Mouse (Mus musculus) embryonic facial prominence, embryonic 14.5 days (tissue): ENCODE results near the gene Mapk3. TPM values are rescaled to one million over a fixed set of nuclear protein-coding genes. Genes with fewer than 3 reads are reported as not detected.
A peak's percentile ranks its signal among the peaks of the same experiment; 100 is the strongest.

Experiments
- ATAC-seq: fragments of 200-750 bp; cut with Nextera tagmentation; 2 replicates; pipeline ENCODE4 v1.8.0; 2017; ENCODE audit warnings: low read depth, moderate number of reproducible peaks, moderate TSS enrichment
- DNase-seq: peaks from one replicate; pipeline ENCODE4 v3.0.0-alpha.2; 2015; ENCODE audit warnings: low spot score
- H3K27ac ChIP-seq: fragments of 300-500 bp; sonication (generic); replicated peaks from 2 replicates; pipeline ENCODE4 v1.5.1; 2014; ENCODE audit warnings: low read depth, mild to moderate bottlenecking, low read length, moderate library complexity
- H3K27me3 ChIP-seq: fragments of 300-500 bp; sonication (generic); replicated peaks from 2 replicates; pipeline ENCODE4 v1.6.1; 2014; ENCODE audit warnings: low read length; ENCODE audit not compliant: control insufficient read depth, insufficient read depth
- H3K36me3 ChIP-seq: fragments of 300-500 bp; sonication (generic); 2 replicates; pipeline ENCODE4 v1.6.1; 2014; ENCODE audit warnings: low read length, mixed read lengths; ENCODE audit not compliant: control insufficient read depth, insufficient read depth
- H3K4me1 ChIP-seq: fragments of 300-500 bp; sonication (generic); 2 replicates; pipeline ENCODE4 v1.6.1; 2014; ENCODE audit warnings: antibody characterized with exemption, low read length; ENCODE audit not compliant: control insufficient read depth, insufficient read depth
- H3K4me2 ChIP-seq: fragments of 300-500 bp; sonication (generic); 2 replicates; pipeline ENCODE4 v1.6.1; 2014; ENCODE audit warnings: low read depth, mild to moderate bottlenecking, low read length, moderate library complexity, mixed read lengths
- H3K4me3 ChIP-seq: fragments of 300-500 bp; sonication (generic); 2 replicates; pipeline ENCODE4 v1.5.1; 2014; ENCODE audit warnings: low read depth, mild to moderate bottlenecking, low read length
- H3K9ac ChIP-seq: fragments of 300-500 bp; sonication (generic); 2 replicates; pipeline ENCODE4 v1.6.1; 2014; ENCODE audit warnings: low read depth, mild to moderate bottlenecking, low read length, moderate library complexity, mixed read lengths
- H3K9me3 ChIP-seq: fragments of 300-500 bp; sonication (generic); 2 replicates; pipeline ENCODE4 v1.6.1; 2016; ENCODE audit warnings: low read length; ENCODE audit not compliant: control insufficient read depth
- WGBS: fragments of 180-500 bp; shearing (Covaris S2); extraction: QIAGEN DNeasy Blood & Tissue Kit; methylation state at CpG from one replicate; pipeline ENCODE4 v1.1.7; 2014; 5-methylcytosine and 5-hydroxymethylcytosine counted together
- polyA plus RNA-seq: library from polyadenylated mRNA; unstranded; fragments of >200 nt; fragmentation: Nextera tagmentation; extraction: Ambion mirVana; gene quantifications from 2 replicates; pipeline ENCODE4 v1.2.1, GENCODE M21; 2014

Gene Mapk3
- polyA plus RNA-seq, 1 experiment from 2014 or later, result 61.9 TPM

DNA sequence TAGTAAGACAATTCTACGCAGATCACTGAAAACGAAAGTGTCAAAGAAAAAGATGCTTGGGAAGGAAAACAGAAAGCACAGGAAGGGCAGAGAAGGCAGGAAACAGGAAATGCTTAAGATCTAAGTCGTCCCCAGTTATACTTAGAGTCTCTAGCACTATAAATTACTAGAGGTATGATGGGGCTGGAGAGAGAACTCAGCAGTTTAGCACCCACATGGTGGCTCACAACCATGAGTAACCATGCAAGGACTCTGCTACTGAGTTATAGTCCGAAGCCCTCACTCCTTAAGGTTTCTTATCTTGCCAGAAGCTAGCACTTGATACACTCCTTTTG, 34.8 kb downstream of the Mapk3 start:
- H3K27ac ChIP-seq, result no peak overlapping the region
- ATAC-seq (no peak), DNase-seq (no peak)
- H3K27me3 ChIP-seq, result no peaks in the 10 kb centered on the region
- H3K9me3 ChIP-seq, result no peaks in the 10 kb centered on the region
- peaks cover 11% of the 10 kb centered on the region for H3K4me1 ChIP-seq
- WGBS, result 72% methylated on average over 4 of the region's 4 CpGs
- no peak overlapping the region for H3K4me3 ChIP-seq
- H3K4me2 ChIP-seq, result no peak overlapping the region
- peaks cover 45% of the 10 kb centered on the region for H3K36me3 ChIP-seq
- H3K9ac ChIP-seq, result no peak overlapping the region

DNA sequence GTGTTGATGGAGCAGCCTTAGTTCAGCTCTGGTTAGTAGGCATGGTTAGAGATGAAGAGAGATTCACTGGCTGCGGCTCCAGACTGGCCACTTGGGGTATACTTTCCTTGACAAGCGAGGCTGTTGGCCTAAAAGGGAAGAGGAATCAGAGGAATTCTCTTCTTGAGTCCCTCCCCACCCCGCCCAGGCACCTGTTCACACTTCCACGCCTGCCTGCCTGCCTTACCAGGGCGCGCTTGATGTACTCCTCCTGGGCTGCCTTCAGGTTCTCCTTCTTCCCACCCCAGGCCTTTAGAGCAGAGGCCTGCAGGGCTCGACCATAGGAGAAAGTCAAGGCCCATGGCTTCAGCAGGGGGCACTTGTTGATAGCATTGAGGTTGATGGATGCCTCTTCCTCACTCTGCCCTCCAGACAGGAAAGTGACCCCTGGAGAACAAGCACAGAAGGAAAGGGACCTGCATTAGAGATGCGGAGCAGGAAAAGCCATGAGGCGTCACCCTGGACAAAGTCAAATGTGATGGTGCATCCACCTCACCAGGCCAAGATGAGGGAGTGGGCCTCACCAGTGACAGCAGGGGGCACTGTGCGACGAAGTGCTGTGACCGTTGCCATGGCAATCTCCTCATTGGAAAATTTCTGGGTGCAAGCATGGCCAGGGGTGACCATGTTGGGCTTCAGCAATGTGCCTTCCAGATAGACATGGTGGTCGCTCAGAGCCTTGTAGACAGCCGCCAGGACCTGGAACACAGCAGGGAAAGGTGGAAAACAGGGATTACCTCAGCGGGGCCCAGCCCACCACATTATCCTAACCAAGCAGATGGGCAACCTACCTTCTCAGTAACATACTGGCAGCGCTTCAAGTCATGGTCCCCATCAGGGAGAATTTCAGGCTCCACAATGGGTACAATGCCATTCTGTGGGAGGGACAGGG, 36.3 kb downstream of the Mapk3 start:
- Histone ChIP-seq H3K4me2 (no peak overlapping the region), H3K27me3 (no peaks in the 10 kb centered on the region), H3K4me3 (no peak overlapping the region), H3K27ac (no peak overlapping the region), H3K4me1 (peaks cover 16% of the 10 kb centered on the region), H3K9ac (no peak overlapping the region), H3K9me3 (no peaks in the 10 kb centered on the region), H3K36me3 (peaks cover 38% of the 10 kb centered on the region)
- DNase-seq (no peak), ATAC-seq (no peak)
- WGBS, result 85% methylated on average over 16 of the region's 16 CpGs

DNA sequence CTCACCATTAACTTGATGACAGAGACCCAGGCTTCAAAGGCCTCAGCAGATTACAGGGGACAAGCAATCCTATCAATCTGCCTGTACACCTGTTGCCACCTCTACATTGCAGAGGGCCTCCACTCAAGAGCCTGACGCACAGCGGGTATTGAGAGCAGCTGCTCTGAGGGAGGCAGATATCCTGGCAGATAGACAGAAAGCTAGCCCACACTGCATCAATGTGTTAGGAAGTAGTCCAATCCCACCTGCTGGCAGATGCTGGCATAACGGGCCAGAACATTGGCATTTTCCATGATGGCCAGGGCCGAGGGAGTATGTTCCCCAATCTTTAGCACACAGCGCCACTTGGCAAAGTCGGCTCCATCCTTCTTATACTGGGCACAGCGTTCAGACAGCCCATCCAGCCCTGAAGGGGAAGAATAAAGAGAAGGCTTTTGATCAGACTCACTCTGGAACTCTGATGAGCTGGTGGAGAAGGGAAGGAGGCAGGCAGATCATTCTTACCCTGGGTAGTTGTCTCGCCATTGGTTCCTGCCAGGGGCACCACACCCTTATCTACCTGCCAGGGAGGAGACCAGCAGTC, 37.0 kb downstream of the Mapk3 start:
- peak overlapping the region; percentile 82 for H3K4me2 ChIP-seq
- no peak overlapping the region for H3K27ac ChIP-seq
- 0 out of 2 replicates have a peak overlapping the region, but pooled peaks have one; percentile 81 for H3K9ac ChIP-seq
- no peaks in the 10 kb centered on the region for H3K27me3 ChIP-seq
- no peaks in the 10 kb centered on the region for H3K9me3 ChIP-seq
- peaks cover 38% of the 10 kb centered on the region for H3K36me3 ChIP-seq
- WGBS, result 72% methylated on average over 8 of the region's 8 CpGs
- DNase-seq (peak; percentile 34), ATAC-seq (no peak)
- H3K4me3 ChIP-seq, result 0 out of 2 replicates have a peak overlapping the region, but pooled peaks have one; percentile 88
- H3K4me1 ChIP-seq, result peaks cover 11% of the 10 kb centered on the region

- Histone ChIP-seq H3K4me3 (peak within 1 kb of the TSS; percentile 88), H3K27ac (peak within 1 kb of the TSS; percentile 93), H3K27me3 (no peaks in the 10 kb centered on the region), H3K36me3 (peaks cover 38% of the 10 kb centered on the region), H3K4me2 (peak within 1 kb of the TSS; percentile 82), H3K9ac (peak within 1 kb of the TSS; percentile 81), H3K9me3 (no peaks in the 10 kb centered on the region), H3K4me1 (peaks cover 11% of the 10 kb centered on the region)
- 21% methylated on average over 17 of the region's 21 CpGs for WGBS
- DNase-seq (peak; percentile 13), ATAC-seq (no peak)
Measured at GRCm38 (mm10) chr7:126797411-126798126, 38.2 kb downstream of the Mapk3 start, which contains the start of gene Fam57b. Gene Fam57b (plus strand): TSS chr7:126797668.

DNA sequence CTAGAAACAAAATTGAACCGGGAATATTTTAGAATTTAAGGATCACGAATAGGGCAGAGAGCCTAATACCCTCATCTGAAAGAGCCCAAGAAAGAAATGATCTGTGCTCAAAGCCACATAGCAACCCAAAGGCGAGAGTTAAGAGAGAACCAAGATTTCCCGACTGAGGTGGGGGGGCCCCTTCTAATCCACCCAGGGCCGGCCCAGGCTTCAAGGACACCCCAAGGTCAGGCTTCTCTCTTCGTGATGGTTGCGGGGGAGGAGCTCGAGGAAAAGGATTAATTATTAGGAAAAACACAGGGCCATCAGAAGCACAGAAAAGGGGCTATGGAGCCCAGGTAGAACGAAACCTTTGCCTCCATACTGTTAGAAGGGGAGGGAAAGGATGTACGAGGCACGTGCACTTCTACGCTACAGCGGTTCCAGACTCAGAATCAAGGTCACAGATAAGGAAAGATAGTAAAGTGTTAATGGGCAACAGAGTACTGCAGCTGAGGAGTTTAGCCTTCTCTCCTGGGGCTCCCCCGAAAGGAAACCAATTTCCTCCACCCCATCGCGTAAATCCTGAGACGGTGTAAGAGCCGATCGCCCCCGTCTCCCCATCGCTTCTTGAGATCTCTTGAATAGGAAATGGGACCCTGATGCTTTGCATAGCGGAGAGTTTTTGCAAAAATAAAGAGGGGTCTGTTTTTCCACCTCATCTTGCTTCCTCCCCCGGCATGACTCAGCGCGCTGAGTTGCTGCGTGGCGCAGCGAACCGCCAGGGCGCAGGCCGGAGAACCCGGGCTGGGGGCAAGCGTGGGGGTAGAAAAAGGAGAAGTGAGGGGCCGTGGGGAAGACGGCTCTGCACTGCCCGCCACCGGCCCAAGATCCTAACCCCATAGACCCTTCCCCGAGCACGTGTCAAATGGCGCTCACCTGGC, 39.0 kb downstream of the Mapk3 start:
- peak overlapping the region; percentile 88 for H3K4me3 ChIP-seq
- DNase-seq (no peak), ATAC-seq (no peak)
- under 1% methylated on average over 40 of the region's 40 CpGs for WGBS
- H3K27me3 ChIP-seq, result no peaks in the 10 kb centered on the region
- H3K9ac ChIP-seq, result peak overlapping the region; percentile 81
- H3K4me2 ChIP-seq, result peak overlapping the region; percentile 82
- peaks cover 38% of the 10 kb centered on the region for H3K36me3 ChIP-seq
- peaks cover 11% of the 10 kb centered on the region for H3K4me1 ChIP-seq
- H3K27ac ChIP-seq, result peak overlapping the region; percentile 93
- H3K9me3 ChIP-seq, result no peaks in the 10 kb centered on the region

DNA sequence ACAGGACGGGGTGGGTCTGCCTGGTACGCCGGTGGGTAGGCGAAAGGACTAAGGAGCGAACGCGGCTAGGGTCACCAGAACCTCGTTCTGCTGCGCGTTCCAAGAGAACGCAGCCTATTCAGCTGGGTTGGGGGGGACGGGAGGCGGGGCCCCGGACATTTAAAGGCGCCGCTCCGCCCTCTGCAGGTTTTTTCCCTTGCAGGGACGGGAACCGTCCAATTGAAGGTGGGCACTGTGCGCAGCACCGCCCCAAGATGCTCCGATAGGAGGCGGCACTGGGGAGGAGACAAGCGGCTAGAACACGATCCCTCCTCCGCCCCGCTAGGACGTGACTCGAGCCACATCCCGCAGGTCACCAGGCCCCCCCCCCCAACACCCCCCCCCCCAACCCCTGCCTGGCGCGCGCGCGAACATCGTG, 39.7 kb downstream of the Mapk3 start:
- no peaks in the 10 kb centered on the region for H3K27me3 ChIP-seq
- WGBS, result 2% methylated on average over 10 of the region's 36 CpGs
- ATAC-seq, result peak; percentile 97
- H3K4me2 ChIP-seq, result peak overlapping the region; percentile 82
- peak overlapping the region; percentile 84 for H3K9ac ChIP-seq
- no peaks in the 10 kb centered on the region for H3K9me3 ChIP-seq
- peak; percentile 99 for DNase-seq
- H3K4me3 ChIP-seq, result peak overlapping the region; percentile 88
- peaks cover 39% of the 10 kb centered on the region for H3K36me3 ChIP-seq
- H3K27ac ChIP-seq, result peak overlapping the region; percentile 99
- H3K4me1 ChIP-seq, result peaks cover 11% of the 10 kb centered on the region

GRCm38 (mm10) chr7:126799468-126800268, 40.3 kb downstream of the Mapk3 start:
- peak overlapping the region; percentile 88 for H3K4me3 ChIP-seq
- H3K27ac ChIP-seq, result peak overlapping the region; percentile 99
- H3K4me2 ChIP-seq, result peak overlapping the region; percentile 82
- under 1% methylated on average over 36 of the region's 38 CpGs for WGBS
- DNase-seq (no peak), ATAC-seq (peak; percentile 92)
- no peaks in the 10 kb centered on the region for H3K9me3 ChIP-seq
- H3K36me3 ChIP-seq, result peaks cover 38% of the 10 kb centered on the region
- H3K27me3 ChIP-seq, result no peaks in the 10 kb centered on the region
- H3K4me1 ChIP-seq, result peaks cover 11% of the 10 kb centered on the region
- H3K9ac ChIP-seq, result peak overlapping the region; percentile 84
